Mouse (Mus musculus): Measurements from ENCODE around the gene Fam155a. TPM values are rescaled to one million over a fixed set of nuclear protein-coding genes. Genes with fewer than 3 reads are reported as not detected.
"Not testable (repeated sequence)": the region's sequence is repeated elsewhere in the genome, so short reads cannot be mapped to it uniquely, and the experiment has no call there.

Fam155a gene
- total RNA-seq (2015; ENCODE audit: low replicate concordance) (not detected in 2 replicates), total RNA-seq (2017; ENCODE audit: low replicate concordance) (not detected in 2 replicates)

- ATAC-seq (replicated peaks; ENCODE audit: low FRiP score, poor library complexity, severe bottlenecking): no peak
Observed at GRCm38 (mm10) chr8:9770999-9771605, at the start of gene Fam155a. Fam155a (minus strand) TSS chr8:9771161.

GRCm38 (mm10) chr8:9813273-9813946, 42.4 kb upstream of the Fam155a start:
- no peak for ATAC-seq (replicated peaks; ENCODE audit: low FRiP score, poor library complexity, severe bottlenecking)

- no peak for ATAC-seq (replicated peaks; ENCODE audit: low FRiP score, poor library complexity, severe bottlenecking)
Observed at GRCm38 (mm10) chr8:9810955-9811530, 40.1 kb upstream of the Fam155a start.

GRCm38 (mm10) chr8:9808596-9808995, 37.6 kb upstream of the Fam155a start:
- ATAC-seq (replicated peaks; ENCODE audit: low FRiP score, poor library complexity, severe bottlenecking): no peak

GRCm38 (mm10) chr8:9805676-9806075, 34.7 kb upstream of the Fam155a start:
- ATAC-seq (replicated peaks; ENCODE audit: low FRiP score, poor library complexity, severe bottlenecking): no peak

GRCm38 (mm10) chr8:9800346-9800745, 29.4 kb upstream of the Fam155a start:
- not testable (repeated sequence) for ATAC-seq (replicated peaks; ENCODE audit: low FRiP score, poor library complexity, severe bottlenecking)

GRCm38 (mm10) chr8:9799923-9800322, 29.0 kb upstream of the Fam155a start:
- ATAC-seq (replicated peaks; ENCODE audit: low FRiP score, poor library complexity, severe bottlenecking): no peak

GRCm38 (mm10) chr8:9797514-9797913, 26.6 kb upstream of the Fam155a start:
- no peak for ATAC-seq (replicated peaks; ENCODE audit: low FRiP score, poor library complexity, severe bottlenecking)

- no peak for ATAC-seq (replicated peaks; ENCODE audit: low FRiP score, poor library complexity, severe bottlenecking)
Observed at GRCm38 (mm10) chr8:9795724-9796123, 24.8 kb upstream of the Fam155a start.

- no peak for ATAC-seq (replicated peaks; ENCODE audit: low FRiP score, poor library complexity, severe bottlenecking)
Observed at GRCm38 (mm10) chr8:9793351-9793750, 22.4 kb upstream of the Fam155a start.

GRCm38 (mm10) chr8:9780332-9780731, 9.4 kb upstream of the Fam155a start:
- no peak for ATAC-seq (replicated peaks; ENCODE audit: low FRiP score, poor library complexity, severe bottlenecking)

- no peak for ATAC-seq (replicated peaks; ENCODE audit: low FRiP score, poor library complexity, severe bottlenecking)
Observed at GRCm38 (mm10) chr8:9778148-9778547, 7.2 kb upstream of the Fam155a start.

GRCm38 (mm10) chr8:9776818-9777217, 5.9 kb upstream of the Fam155a start:
- ATAC-seq (replicated peaks; ENCODE audit: low FRiP score, poor library complexity, severe bottlenecking): no peak

GRCm38 (mm10) chr8:9772519-9772840, 1.5 kb upstream of the Fam155a start:
- ATAC-seq (replicated peaks; ENCODE audit: low FRiP score, poor library complexity, severe bottlenecking): no peak

- ATAC-seq (replicated peaks; ENCODE audit: low FRiP score, poor library complexity, severe bottlenecking): no peak
Observed at GRCm38 (mm10) chr8:9771606-9772518, 901 bp upstream of the Fam155a start.

- ATAC-seq (replicated peaks; ENCODE audit: low FRiP score, poor library complexity, severe bottlenecking): no peak
Observed at GRCm38 (mm10) chr8:9770261-9770998, 531 bp downstream of the Fam155a start.

GRCm38 (mm10) chr8:9769061-9769460, 1.9 kb downstream of the Fam155a start:
- ATAC-seq (replicated peaks; ENCODE audit: low FRiP score, poor library complexity, severe bottlenecking): no peak

- ATAC-seq (replicated peaks; ENCODE audit: low FRiP score, poor library complexity, severe bottlenecking): no peak
Observed at GRCm38 (mm10) chr8:9735169-9735568, 35.8 kb downstream of the Fam155a start.

- no peak for ATAC-seq (replicated peaks; ENCODE audit: low FRiP score, poor library complexity, severe bottlenecking)
Observed at GRCm38 (mm10) chr8:9709791-9710190, 61.2 kb downstream of the Fam155a start.

GRCm38 (mm10) chr8:9707433-9707832, 63.5 kb downstream of the Fam155a start:
- no peak for ATAC-seq (replicated peaks; ENCODE audit: low FRiP score, poor library complexity, severe bottlenecking)

Data from erythroid progenitor cell, adult 5-6 weeks (primary cell).